Mouse (Mus musculus) hindbrain, embryonic 12.5 days (tissue): ENCODE measurements around the gene Scn4b. TPM values are rescaled to one million over a fixed set of nuclear protein-coding genes. Genes with fewer than 3 reads are reported as not detected.

ENCODE experiments used
- ATAC-seq: fragments of 200-750 bp; cut with Nextera tagmentation; 2 replicates; pipeline ENCODE4 v1.8.0; 2017; ENCODE audit warnings: moderate TSS enrichment; ENCODE audit not compliant: low FRiP score
- H3K27ac ChIP-seq: fragments of 300-500 bp; sonication (generic); 2 replicates; pipeline ENCODE4 v1.5.1; 2016; ENCODE audit warnings: mild to moderate bottlenecking
- H3K27me3 ChIP-seq: fragments of 300-500 bp; sonication (generic); 2 replicates; pipeline ENCODE4 v1.6.1; 2016; ENCODE audit warnings: mild to moderate bottlenecking
- H3K36me3 ChIP-seq: fragments of 300-500 bp; sonication (generic); 2 replicates; pipeline ENCODE4 v1.6.1; 2016; ENCODE audit warnings: mild to moderate bottlenecking
- H3K4me1 ChIP-seq: fragments of 300-500 bp; sonication (generic); 2 replicates; pipeline ENCODE4 v1.6.1; 2016
- H3K4me2 ChIP-seq: fragments of 300-500 bp; sonication (generic); replicated peaks from 2 replicates; pipeline ENCODE4 v1.6.1; 2016; ENCODE audit warnings: mild to moderate bottlenecking
- H3K4me3 ChIP-seq: fragments of 300-500 bp; sonication (generic); 2 replicates; pipeline ENCODE4 v1.5.1; 2016; ENCODE audit warnings: mild to moderate bottlenecking
- H3K9ac ChIP-seq: fragments of 300-500 bp; sonication (generic); 2 replicates; pipeline ENCODE4 v1.6.1; 2016; ENCODE audit warnings: mild to moderate bottlenecking, moderate library complexity
- H3K9me3 ChIP-seq: fragments of 300-500 bp; sonication (generic); replicated peaks from 2 replicates; pipeline ENCODE4 v1.6.1; 2016; ENCODE audit warnings: mild to moderate bottlenecking
- WGBS: fragments of 180-500 bp; shearing (Covaris S2); methylation state at CpG from one replicate; pipeline ENCODE4 v1.1.7; 2016; 5-methylcytosine and 5-hydroxymethylcytosine counted together
- polyA plus RNA-seq: library from polyadenylated mRNA; unstranded; fragments of >200 nt; fragmentation: Nextera tagmentation; extraction: Ambion mirVana; gene quantifications from 2 replicates; pipeline ENCODE4 v1.2.1, GENCODE M21; 2016

The Scn4b gene
- polyA plus RNA-seq, 1 experiment from 2014 or later = 0.46 TPM

- no peaks in the 10 kb centered on the region for H3K27me3 ChIP-seq
- H3K9ac ChIP-seq = no peak overlapping the region
- no peak overlapping the region for H3K4me3 ChIP-seq
- no peak for ATAC-seq
- H3K4me2 ChIP-seq = no peak overlapping the region
- H3K27ac ChIP-seq = no peak overlapping the region
- 0 out of 2 replicates have a peak, but pooled peaks cover 3% of the 10 kb centered on the region for H3K9me3 ChIP-seq
- no peaks in the 10 kb centered on the region for H3K4me1 ChIP-seq
- WGBS = 70% methylated on average over 3 of the region's 3 CpGs
- H3K36me3 ChIP-seq = no peaks in the 10 kb centered on the region
Observed at GRCm38 (mm10) chr9:45173475-45173874, 35.3 kb downstream of the Scn4b start.

DNA sequence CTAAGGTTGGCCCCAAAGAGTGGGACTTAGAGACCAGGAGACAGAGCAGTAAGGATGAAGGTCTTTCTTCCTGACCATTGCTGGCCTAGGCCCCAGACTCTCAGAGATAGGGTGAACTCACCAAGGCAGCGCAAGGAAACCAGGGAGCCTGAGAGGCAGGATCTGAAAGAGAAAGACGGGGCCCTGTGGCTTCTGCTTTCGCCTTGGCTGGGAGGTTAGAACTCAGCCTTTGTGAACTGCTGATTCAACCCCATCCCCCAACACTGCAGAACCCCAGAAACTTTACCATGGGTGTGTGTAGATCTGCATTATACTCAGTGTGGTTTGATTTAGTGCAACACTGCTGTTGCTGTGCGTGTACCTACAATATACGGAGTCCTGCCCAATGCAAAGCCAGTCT is 41.1 kb downstream of the Scn4b start:
- Histone ChIP-seq H3K4me2 (no peak overlapping the region), H3K4me1 (no peaks in the 10 kb centered on the region), H3K4me3 (no peak overlapping the region), H3K9ac (no peak overlapping the region), H3K27me3 (no peaks in the 10 kb centered on the region), H3K9me3 (no peaks in the 10 kb centered on the region), H3K36me3 (no peaks in the 10 kb centered on the region), H3K27ac (no peak overlapping the region)
- ATAC-seq = no peak
- 85% methylated on average over 5 of the region's 5 CpGs for WGBS

GRCm38 (mm10) chr9:45181770-45182169 is 43.6 kb downstream of the Scn4b start, which contains the start of gene BC049352:
BC049352 (plus strand) TSS chr9:45182007.
- H3K4me3 ChIP-seq = no peak within 1 kb of the TSS
- H3K9me3 ChIP-seq = no peaks in the 10 kb centered on the region
- H3K27ac ChIP-seq = no peak within 1 kb of the TSS
- no peaks in the 10 kb centered on the region for H3K4me1 ChIP-seq
- no peak within 1 kb of the TSS for H3K9ac ChIP-seq
- H3K27me3 ChIP-seq = no peaks in the 10 kb centered on the region
- no peak within 1 kb of the TSS for H3K4me2 ChIP-seq
- ATAC-seq = no peak
- no peaks in the 10 kb centered on the region for H3K36me3 ChIP-seq
- 53% methylated on average over 2 of the region's 2 CpGs for WGBS

GRCm38 (mm10) chr9:45182521-45182920 is 44.3 kb downstream of the Scn4b start:
- Histone ChIP-seq H3K9ac (no peak overlapping the region), H3K27me3 (no peaks in the 10 kb centered on the region), H3K4me2 (no peak overlapping the region), H3K27ac (no peak overlapping the region), H3K9me3 (no peaks in the 10 kb centered on the region), H3K36me3 (no peaks in the 10 kb centered on the region), H3K4me3 (no peak overlapping the region), H3K4me1 (no peaks in the 10 kb centered on the region)
- WGBS = 57% methylated on average over 3 of the region's 3 CpGs
- no peak for ATAC-seq

DNA sequence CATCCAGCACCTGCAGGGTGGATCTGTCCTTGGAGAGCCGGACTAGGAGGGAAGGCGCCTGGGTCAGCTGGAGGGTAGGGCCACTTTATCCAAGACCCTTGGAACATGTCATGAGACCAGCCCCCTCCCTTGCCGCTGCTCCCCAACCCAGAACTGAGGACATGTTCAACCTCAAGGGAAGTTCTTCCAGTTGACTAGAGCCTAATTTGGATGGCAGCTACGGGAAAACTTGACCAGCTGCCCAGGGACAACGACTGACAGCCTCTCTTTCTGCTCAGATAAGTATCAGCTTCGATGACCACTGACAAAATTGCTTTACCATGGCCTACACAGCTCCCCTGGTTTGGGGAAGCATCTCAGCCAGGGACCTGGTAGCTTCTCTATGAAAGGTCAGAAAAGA is 45.1 kb downstream of the Scn4b start:
- H3K36me3 ChIP-seq = no peaks in the 10 kb centered on the region
- 88% methylated on average over 6 of the region's 6 CpGs for WGBS
- no peaks in the 10 kb centered on the region for H3K27me3 ChIP-seq
- no peak for ATAC-seq
- no peak overlapping the region for H3K27ac ChIP-seq
- no peak overlapping the region for H3K4me3 ChIP-seq
- H3K4me2 ChIP-seq = no peak overlapping the region
- H3K9ac ChIP-seq = no peak overlapping the region
- H3K4me1 ChIP-seq = no peaks in the 10 kb centered on the region
- H3K9me3 ChIP-seq = no peaks in the 10 kb centered on the region

DNA sequence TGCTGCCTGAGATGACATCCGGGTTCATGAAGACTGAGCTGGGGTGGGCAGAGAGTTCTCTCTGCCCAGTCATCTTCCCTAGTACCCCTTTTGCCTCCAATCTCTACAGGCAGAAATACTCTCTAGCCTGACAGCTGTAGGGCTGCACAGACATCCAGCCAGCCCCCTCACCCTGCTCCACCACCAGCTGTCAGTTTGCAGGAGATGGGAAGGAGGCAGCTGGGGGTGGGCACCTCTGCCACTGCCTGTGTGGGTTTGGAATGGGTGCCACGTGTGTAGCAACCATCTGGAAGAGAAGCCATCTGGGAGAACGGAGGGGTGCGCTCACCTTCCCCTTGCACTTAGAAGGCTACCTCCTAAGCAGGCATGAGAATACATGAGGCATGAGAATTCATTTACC is 47.1 kb downstream of the Scn4b start:
- ATAC-seq = no peak
- Histone ChIP-seq H3K36me3 (no peaks in the 10 kb centered on the region), H3K4me3 (no peak overlapping the region), H3K27ac (no peak overlapping the region), H3K9me3 (no peaks in the 10 kb centered on the region), H3K27me3 (no peaks in the 10 kb centered on the region), H3K9ac (no peak overlapping the region), H3K4me1 (no peaks in the 10 kb centered on the region), H3K4me2 (no peak overlapping the region)
- WGBS = 80% methylated on average over 4 of the region's 4 CpGs

DNA sequence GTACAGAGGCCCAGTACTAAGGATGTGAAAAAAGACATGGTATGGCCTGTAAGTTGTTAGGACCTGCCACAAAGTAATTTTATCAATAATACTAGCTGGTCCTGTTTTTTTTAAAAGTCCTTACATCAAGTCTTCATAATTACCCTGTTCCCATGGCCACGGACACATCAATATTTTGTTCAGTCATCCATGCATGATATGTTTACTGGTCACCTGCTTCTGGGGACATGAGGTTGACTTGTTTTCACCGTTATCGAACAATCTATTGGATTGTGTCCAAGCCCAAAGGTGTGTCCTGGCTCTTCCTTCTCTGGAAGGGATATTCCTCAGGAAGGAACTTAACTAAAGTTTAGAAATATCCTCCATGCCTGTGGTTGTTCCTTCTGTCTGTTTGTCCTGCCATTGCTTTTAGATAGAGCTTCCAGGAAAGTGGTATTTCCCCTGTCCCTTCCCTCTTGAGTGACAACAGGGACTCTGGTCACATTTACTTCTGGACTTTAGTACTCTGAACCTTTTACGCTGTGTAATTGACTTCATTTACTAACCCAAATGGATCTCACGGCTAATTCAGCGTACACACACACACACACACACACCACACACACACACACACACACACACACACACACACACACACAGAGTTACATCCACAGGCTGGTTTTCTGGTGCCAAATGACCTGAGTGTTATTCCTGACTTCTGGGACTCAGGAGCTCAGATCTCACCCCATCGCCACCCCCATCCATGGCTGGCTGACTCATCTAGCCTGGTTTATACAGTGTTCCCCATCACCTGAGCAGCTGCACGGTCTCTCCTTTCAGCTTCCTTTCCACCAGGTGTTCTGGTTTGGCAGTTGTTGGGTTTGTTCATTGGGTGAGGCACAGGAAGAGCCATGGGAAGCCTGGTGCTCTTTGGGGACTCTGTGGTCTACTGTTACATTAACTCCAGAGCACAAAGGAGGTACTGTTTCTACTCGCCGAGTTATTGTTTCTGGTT is 50.7 kb downstream of the Scn4b start:
- WGBS = 90% methylated on average over 10 of the region's 10 CpGs
- Histone ChIP-seq H3K9ac (no peak overlapping the region), H3K36me3 (no peaks in the 10 kb centered on the region), H3K27ac (no peak overlapping the region), H3K4me3 (no peak overlapping the region), H3K4me1 (no peaks in the 10 kb centered on the region), H3K9me3 (no peaks in the 10 kb centered on the region), H3K4me2 (no peak overlapping the region), H3K27me3 (no peaks in the 10 kb centered on the region)
- no peak for ATAC-seq

GRCm38 (mm10) chr9:45189661-45190174 is 51.5 kb downstream of the Scn4b start:
- no peak for ATAC-seq
- H3K27ac ChIP-seq = no peak overlapping the region

GRCm38 (mm10) chr9:45195468-45195867 is 57.3 kb downstream of the Scn4b start:
- no peak overlapping the region for H3K4me3 ChIP-seq
- H3K27ac ChIP-seq = no peak overlapping the region
- H3K4me2 ChIP-seq = no peak overlapping the region
- H3K4me1 ChIP-seq = no peaks in the 10 kb centered on the region
- no peaks in the 10 kb centered on the region for H3K36me3 ChIP-seq
- H3K9ac ChIP-seq = no peak overlapping the region
- no peak for ATAC-seq
- no peaks in the 10 kb centered on the region for H3K27me3 ChIP-seq
- no peaks in the 10 kb centered on the region for H3K9me3 ChIP-seq
- WGBS = 80% methylated on average over 4 of the region's 4 CpGs

More at GRCm38 (mm10) chr9:45189661-45190174, 51.5 kb downstream of the Scn4b start:
- Histone ChIP-seq H3K4me1 (no peaks in the 10 kb centered on the region), H3K4me3 (no peak overlapping the region), H3K27me3 (no peaks in the 10 kb centered on the region), H3K9ac (no peak overlapping the region), H3K9me3 (no peaks in the 10 kb centered on the region), H3K4me2 (no peak overlapping the region), H3K36me3 (no peaks in the 10 kb centered on the region)
- whole genome bisulfite sequencing = 89% methylated on average over 4 of the region's 4 CpGs

- 78% methylated on average over 8 of the region's 8 CpGs for WGBS
- Histone ChIP-seq H3K4me2 (no peak overlapping the region), H3K36me3 (no peaks in the 10 kb centered on the region), H3K9ac (no peak overlapping the region), H3K4me3 (no peak overlapping the region), H3K27me3 (no peaks in the 10 kb centered on the region), H3K9me3 (no peaks in the 10 kb centered on the region), H3K4me1 (no peaks in the 10 kb centered on the region), H3K27ac (no peak overlapping the region)
- ATAC-seq = no peak
Observed at GRCm38 (mm10) chr9:45196125-45196830, 58.1 kb downstream of the Scn4b start.

- Histone ChIP-seq H3K4me3 (no peak overlapping the region), H3K36me3 (no peaks in the 10 kb centered on the region), H3K9me3 (no peaks in the 10 kb centered on the region), H3K27ac (no peak overlapping the region), H3K4me2 (no peak overlapping the region), H3K9ac (no peak overlapping the region), H3K4me1 (no peaks in the 10 kb centered on the region), H3K27me3 (no peaks in the 10 kb centered on the region)
- WGBS = 94% methylated on average over 5 of the region's 5 CpGs
- ATAC-seq = no peak
Observed at GRCm38 (mm10) chr9:45197549-45197948, 59.4 kb downstream of the Scn4b start.

GRCm38 (mm10) chr9:45201319-45201947 is 63.2 kb downstream of the Scn4b start:
- Histone ChIP-seq H3K36me3 (no peaks in the 10 kb centered on the region), H3K4me3 (no peak overlapping the region), H3K4me1 (no peaks in the 10 kb centered on the region), H3K27ac (no peak overlapping the region), H3K27me3 (no peaks in the 10 kb centered on the region), H3K4me2 (no peak overlapping the region), H3K9me3 (no peaks in the 10 kb centered on the region), H3K9ac (no peak overlapping the region)
- no peak for ATAC-seq
- WGBS = 90% methylated on average over 5 of the region's 5 CpGs
